Mouse (Mus musculus) thymus, postnatal 14 days (tissue): ENCODE measurements around the gene Olfr1564.
"Not testable (repeated sequence)": the region's sequence is repeated elsewhere in the genome, so short reads cannot be mapped to it uniquely, and the experiment has no call there.

Source experiments
- DNase-seq: peaks from one replicate; pipeline ENCODE4 v3.0.0; 2021

Olfr1564 gene

GRCm38 (mm10) chr17:33221590-33221989, at the start of gene Olfr1564:
Gene Olfr1564, minus strand, starts transcription at chr17:33221690.
- DNase-seq = no peak

DNA sequence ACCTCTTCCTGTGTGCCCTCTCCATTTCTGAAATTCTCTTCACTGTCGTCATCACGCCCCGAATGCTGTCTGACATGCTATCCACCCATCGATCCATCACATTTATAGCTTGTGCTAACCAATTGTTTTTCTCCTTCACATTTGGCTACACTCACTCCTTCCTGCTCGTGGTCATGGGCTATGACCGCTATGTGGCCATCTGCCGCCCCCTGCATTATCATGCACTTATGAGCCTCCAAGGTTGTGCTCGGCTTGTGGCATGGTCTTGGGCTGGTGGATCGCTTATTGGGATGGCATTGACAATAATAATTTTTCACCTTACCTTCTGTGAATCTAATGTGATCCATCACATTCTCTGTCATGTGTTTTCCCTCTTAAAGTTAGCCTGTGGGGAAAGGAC, 47.4 kb upstream of the Olfr1564 start:
- no peak for DNase-seq

DNA sequence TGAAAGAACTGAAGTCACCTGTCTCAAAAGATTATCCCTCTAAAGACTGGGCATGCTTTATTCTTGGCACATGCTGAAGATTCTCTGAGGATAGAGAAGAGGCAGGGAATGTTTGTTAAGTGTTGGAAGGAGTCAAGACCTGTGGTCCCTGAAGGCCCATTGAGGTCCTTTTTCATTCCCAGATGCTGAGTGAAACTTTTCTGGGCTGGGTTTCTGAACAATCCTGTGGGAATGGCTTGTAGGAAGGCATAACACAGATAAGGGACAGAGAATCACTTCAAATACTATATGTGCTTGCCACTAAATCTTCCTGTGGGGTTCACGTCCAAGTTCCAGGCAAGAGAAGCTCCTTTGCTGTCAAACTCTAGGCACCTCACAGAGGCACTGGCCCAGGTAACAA, 42.9 kb upstream of the Olfr1564 start, which contains the start of gene Olfr63:
TSS of gene Olfr63 (plus strand) at position 301 of the 400 bp plus-strand sequence.
- no peak for DNase-seq

GRCm38 (mm10) chr17:33255319-33255657, 33.8 kb upstream of the Olfr1564 start:
- not testable (repeated sequence) for DNase-seq

DNA sequence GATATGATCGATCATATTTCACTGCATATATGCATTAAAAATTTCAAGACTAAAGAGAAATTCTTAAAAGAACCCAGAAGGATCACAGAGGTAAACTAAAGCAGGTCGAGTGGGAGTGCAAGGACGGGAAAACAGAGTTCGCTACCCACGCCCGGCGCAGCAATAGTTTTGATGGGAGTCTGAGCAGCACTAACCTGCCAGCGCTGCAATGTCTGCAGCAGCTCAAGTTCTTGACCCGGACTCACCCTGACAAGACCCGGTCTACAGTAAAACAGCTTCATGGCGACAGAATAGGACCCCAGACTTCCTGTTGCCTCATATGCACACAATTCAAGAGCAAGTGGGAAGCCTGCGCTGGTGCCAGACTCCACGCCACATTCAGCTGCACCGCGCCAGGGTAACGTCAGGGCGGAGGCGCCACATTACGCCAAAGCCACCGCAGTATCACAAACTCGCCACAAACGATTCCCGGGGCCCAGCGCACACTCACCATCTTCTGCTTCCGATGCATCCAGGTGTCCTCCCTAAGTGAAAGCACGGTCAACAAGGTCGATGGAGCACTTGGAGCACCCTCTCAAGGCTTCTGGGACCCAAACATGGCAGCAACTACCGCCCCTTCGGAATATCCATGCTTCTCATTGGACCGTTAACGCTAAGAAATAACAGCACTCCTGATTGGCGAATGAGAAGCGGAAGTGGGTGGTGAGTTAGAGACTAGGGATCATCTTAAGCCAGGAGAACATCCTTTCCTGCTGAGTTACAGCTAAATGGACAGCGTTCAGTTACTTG, 33.2 kb upstream of the Olfr1564 start, which contains the start of gene Zfp955a:
TSS of gene Zfp955a (minus strand) at position 616 of the 789 bp plus-strand sequence.
- not testable (repeated sequence) for DNase-seq

GRCm38 (mm10) chr17:33236646-33237045, 15.2 kb upstream of the Olfr1564 start:
- not testable (repeated sequence) for DNase-seq

GRCm38 (mm10) chr17:33191002-33191401, 30.5 kb downstream of the Olfr1564 start, which contains the start of gene Olfr239:
Gene Olfr239, plus strand, starts transcription at chr17:33191302.
- DNase-seq = not testable (repeated sequence)

- not testable (repeated sequence) for DNase-seq
Measured at GRCm38 (mm10) chr17:33168147-33168546, 53.3 kb downstream of the Olfr1564 start, which contains the start of gene Olfr55. Gene Olfr55, plus strand, starts transcription at chr17:33168447.
